Mouse (Mus musculus) liver, embryonic 16.5 days (tissue): ENCODE measurements at regions not wholly inside any gene's neighbourhood (a gene's known extent, or its start where the extent isn't known, plus 50 kb on each side); places are given as distances from the start of the nearest gene placed in this dataset.

Experiments
- ATAC-seq: fragments of 200-750 bp; cut with Nextera tagmentation; 2 replicates; pipeline ENCODE4 v1.8.0; 2017; ENCODE audit warnings: low read depth, mild to moderate bottlenecking, moderate number of reproducible peaks, moderate library complexity
- H3K27ac ChIP-seq: fragments of 300-500 bp; sonication (generic); 2 replicates; pipeline ENCODE4 v1.5.1; 2014; ENCODE audit warnings: mild to moderate bottlenecking, low read length
- H3K27me3 ChIP-seq: fragments of 300-500 bp; sonication (generic); 2 replicates; pipeline ENCODE4 v1.6.1; 2014; ENCODE audit warnings: low read depth, low read length, mixed read lengths; ENCODE audit not compliant: control insufficient read depth, insufficient read depth
- H3K36me3 ChIP-seq: fragments of 300-500 bp; sonication (generic); 2 replicates; pipeline ENCODE4 v1.6.1; 2014; ENCODE audit warnings: mild to moderate bottlenecking; ENCODE audit not compliant: control insufficient read depth, insufficient read depth
- H3K4me1 ChIP-seq: fragments of 300-500 bp; sonication (generic); 2 replicates; pipeline ENCODE4 v1.6.1; 2014; ENCODE audit warnings: low read depth, low read length, mixed read lengths; ENCODE audit not compliant: control insufficient read depth
- H3K4me2 ChIP-seq: fragments of 300-500 bp; sonication (generic); 2 replicates; pipeline ENCODE4 v1.6.1; 2014; ENCODE audit warnings: low read depth, low read length, mixed read lengths
- H3K4me3 ChIP-seq: fragments of 300-500 bp; sonication (generic); 2 replicates; pipeline ENCODE4 v1.5.1; 2014; ENCODE audit warnings: low read depth, mild to moderate bottlenecking, low read length
- H3K9ac ChIP-seq: fragments of 300-500 bp; sonication (generic); 2 replicates; pipeline ENCODE4 v1.6.1; 2014; ENCODE audit warnings: low read depth, low read length
- H3K9me3 ChIP-seq: fragments of 300-500 bp; sonication (generic); replicated peaks from 2 replicates; pipeline ENCODE4 v1.6.1; 2016; ENCODE audit warnings: low read length; ENCODE audit not compliant: control insufficient read depth
- WGBS: fragments of 180-500 bp; shearing (Covaris S2); extraction: QIAGEN DNeasy Blood & Tissue Kit; methylation state at CpG from one replicate; pipeline ENCODE4 v1.1.7; 2014; ENCODE audit not compliant: insufficient replicate concordance; 5-methylcytosine and 5-hydroxymethylcytosine counted together

- H3K9ac ChIP-seq: no peak overlapping the region
- WGBS: 41% methylated on average over 8 of the region's 8 CpGs
- H3K4me1 ChIP-seq: no peaks in the 10 kb centered on the region
- no peak overlapping the region for H3K4me3 ChIP-seq
- no peak overlapping the region for H3K27ac ChIP-seq
- H3K27me3 ChIP-seq: no peaks in the 10 kb centered on the region
- no peak overlapping the region for H3K4me2 ChIP-seq
- no peaks in the 10 kb centered on the region; the same call in 1 of the 2 replicates for H3K9me3 ChIP-seq
- no peak for ATAC-seq
- H3K36me3 ChIP-seq: no peaks in the 10 kb centered on the region
Observed at GRCm38 (mm10) chr1:169031849-169032542, 499.3 kb downstream of the Nuf2 start.

GRCm38 (mm10) chr1:169027706-169028105, 503.6 kb downstream of the Nuf2 start:
- Histone ChIP-seq H3K4me1 (no peaks in the 10 kb centered on the region), H3K9ac (no peak overlapping the region), H3K27me3 (no peaks in the 10 kb centered on the region), H3K4me3 (no peak overlapping the region), H3K36me3 (no peaks in the 10 kb centered on the region), H3K9me3 (no peaks in the 10 kb centered on the region), H3K4me2 (no peak overlapping the region), H3K27ac (no peak overlapping the region)
- WGBS: 72% methylated on average over 6 of the region's 6 CpGs
- ATAC-seq: no peak

- ATAC-seq: no peak
- 60% methylated on average over 3 of the region's 3 CpGs for WGBS
Observed at GRCm38 (mm10) chr1:169027241-169027640, 504.0 kb downstream of the Nuf2 start.

GRCm38 (mm10) chr1:169024531-169024930, 506.7 kb downstream of the Nuf2 start:
- 13% methylated on average over 4 of the region's 4 CpGs for WGBS
- H3K4me3 ChIP-seq: no peak overlapping the region
- H3K4me1 ChIP-seq: no peaks in the 10 kb centered on the region
- no peak for ATAC-seq
- H3K4me2 ChIP-seq: no peak overlapping the region
- no peaks in the 10 kb centered on the region for H3K9me3 ChIP-seq
- H3K36me3 ChIP-seq: no peaks in the 10 kb centered on the region
- H3K27me3 ChIP-seq: no peaks in the 10 kb centered on the region
- no peak overlapping the region for H3K27ac ChIP-seq
- H3K9ac ChIP-seq: no peak overlapping the region

More at GRCm38 (mm10) chr1:169027241-169027640, 504.0 kb downstream of the Nuf2 start:
- no peak overlapping the region for H3K9ac ChIP-seq
- H3K4me1 ChIP-seq: no peaks in the 10 kb centered on the region
- H3K9me3 ChIP-seq: no peaks in the 10 kb centered on the region
- H3K4me3 ChIP-seq: no peak overlapping the region
- H3K36me3 ChIP-seq: no peaks in the 10 kb centered on the region
- no peak overlapping the region for H3K4me2 ChIP-seq
- no peak overlapping the region for H3K27ac ChIP-seq
- H3K27me3 ChIP-seq: no peaks in the 10 kb centered on the region

GRCm38 (mm10) chr1:168991506-168992244, 539.6 kb downstream of the Nuf2 start:
- no peaks in the 10 kb centered on the region for H3K4me1 ChIP-seq
- H3K36me3 ChIP-seq: no peaks in the 10 kb centered on the region
- no peak overlapping the region for H3K27ac ChIP-seq
- no peak for ATAC-seq
- H3K9me3 ChIP-seq: no peaks in the 10 kb centered on the region
- no peaks in the 10 kb centered on the region for H3K27me3 ChIP-seq
- no peak overlapping the region for H3K9ac ChIP-seq
- 61% methylated on average over 14 of the region's 14 CpGs for WGBS
- H3K4me3 ChIP-seq: no peak overlapping the region
- H3K4me2 ChIP-seq: no peak overlapping the region

- no peaks in the 10 kb centered on the region for H3K36me3 ChIP-seq
- H3K4me1 ChIP-seq: no peaks in the 10 kb centered on the region
- H3K9me3 ChIP-seq: no peaks in the 10 kb centered on the region
- no peaks in the 10 kb centered on the region for H3K27me3 ChIP-seq
- H3K4me3 ChIP-seq: no peak overlapping the region
- H3K27ac ChIP-seq: no peak overlapping the region
- H3K4me2 ChIP-seq: no peak overlapping the region
- 67% methylated on average over 8 of the region's 8 CpGs for WGBS
- no peak overlapping the region for H3K9ac ChIP-seq
- no peak for ATAC-seq
Observed at GRCm38 (mm10) chr1:168975037-168975698, 543.1 kb upstream of the Pbx1 start.

GRCm38 (mm10) chr1:168969402-168969801, 537.3 kb upstream of the Pbx1 start:
- WGBS: 56% methylated on average over 5 of the region's 5 CpGs
- H3K4me3 ChIP-seq: no peak overlapping the region
- H3K4me2 ChIP-seq: no peak overlapping the region
- no peak overlapping the region for H3K9ac ChIP-seq
- H3K9me3 ChIP-seq: no peaks in the 10 kb centered on the region
- H3K4me1 ChIP-seq: no peaks in the 10 kb centered on the region
- ATAC-seq: no peak
- no peaks in the 10 kb centered on the region for H3K36me3 ChIP-seq
- H3K27ac ChIP-seq: no peak overlapping the region
- no peaks in the 10 kb centered on the region for H3K27me3 ChIP-seq

- no peak overlapping the region for H3K4me3 ChIP-seq
- H3K27me3 ChIP-seq: no peaks in the 10 kb centered on the region
- H3K4me2 ChIP-seq: no peak overlapping the region
- WGBS: 56% methylated on average over 2 of the region's 2 CpGs
- ATAC-seq: no peak
- no peaks in the 10 kb centered on the region for H3K4me1 ChIP-seq
- no peaks in the 10 kb centered on the region for H3K36me3 ChIP-seq
- no peak overlapping the region for H3K27ac ChIP-seq
- no peaks in the 10 kb centered on the region for H3K9me3 ChIP-seq
- no peak overlapping the region for H3K9ac ChIP-seq
Observed at GRCm38 (mm10) chr1:168967334-168967733, 535.3 kb upstream of the Pbx1 start.

- Histone ChIP-seq H3K27me3 (no peaks in the 10 kb centered on the region), H3K4me2 (no peak overlapping the region), H3K9me3 (no peaks in the 10 kb centered on the region), H3K9ac (no peak overlapping the region), H3K27ac (no peak overlapping the region), H3K36me3 (no peaks in the 10 kb centered on the region), H3K4me3 (no peak overlapping the region), H3K4me1 (no peaks in the 10 kb centered on the region)
- no peak for ATAC-seq
- 52% methylated on average over 6 of the region's 6 CpGs for WGBS
Observed at GRCm38 (mm10) chr1:168964467-168964904, 532.4 kb upstream of the Pbx1 start.
